1 mouse cellular context compared by ENCODE assay signal in the genomic region with DNA sequence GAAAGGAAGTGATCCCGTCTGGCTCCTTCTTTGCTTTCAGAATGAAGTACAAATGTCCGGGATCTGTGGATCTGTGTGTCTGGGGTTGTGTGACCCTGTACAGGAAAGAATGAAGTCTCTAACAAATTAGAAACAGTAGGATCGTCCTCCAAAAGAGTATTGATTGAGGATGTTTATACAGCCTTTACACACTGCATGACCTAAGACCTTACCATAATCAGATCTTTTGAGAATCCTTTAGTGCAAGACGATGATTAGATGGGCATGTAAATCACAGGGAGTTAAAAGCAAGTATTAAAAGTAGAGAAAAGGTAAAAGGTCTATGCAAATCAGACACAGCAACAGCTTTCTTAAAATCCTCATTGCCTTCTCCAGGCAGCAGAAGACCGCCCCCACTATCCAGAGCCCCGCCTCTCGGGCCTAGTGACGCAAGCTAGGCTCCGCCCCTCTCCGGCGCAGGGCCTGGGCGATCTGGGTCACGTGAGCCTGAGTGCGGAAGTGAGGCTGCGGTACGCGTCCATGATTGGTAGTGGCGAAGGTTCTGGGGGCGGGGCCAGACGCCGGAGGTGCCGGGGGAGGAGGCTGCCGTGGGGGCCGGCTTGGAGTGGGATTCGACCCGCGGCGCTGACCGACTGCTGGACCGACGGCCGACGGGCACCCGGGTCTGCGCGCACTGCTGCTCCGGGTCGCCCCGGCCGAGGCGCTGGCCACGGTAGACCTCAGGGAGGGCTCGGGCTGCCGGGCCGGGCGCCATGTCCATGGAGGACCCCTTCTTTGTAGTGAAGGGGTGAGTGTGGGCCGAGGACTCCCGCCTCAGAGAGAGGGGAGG.
TF ChIP-seq lines count a peak whose summit lies in the region.

A gene (plus strand): TSS at position 575 of the 829 bp plus-strand sequence.

TF ChIP-seq in CH12.LX, 34 proteins besides CTCF, POLR2A, EP300 and RAD21 (continued from another document):
- no peak; the same call in 1 of the 2 replicates for TF ChIP-seq ZKSCAN1 (IDR thresholded peaks at IDR 0.05; ENCODE audit: borderline replicate concordance, low read depth, low read length)
- TF ChIP-seq SIN3A (IDR thresholded peaks at IDR 0.05; ENCODE audit: low read length): 0 out of 2 replicates have a peak, but pooled peaks have one; percentile 48
- no peak for TF ChIP-seq RCOR1 (conservative IDR thresholded peaks at IDR 0.05; ENCODE audit: low read depth, low read length)
- TF ChIP-seq TCF12 (IDR thresholded peaks at IDR 0.05; ENCODE audit: low read depth, low read length): no peak; the same call in 1 of the 2 replicates
- TF ChIP-seq HCFC1 (IDR thresholded peaks at IDR 0.05; ENCODE audit: low read depth, low read length): peak; percentile 66
- no peak for TF ChIP-seq UBTF (IDR thresholded peaks at IDR 0.05; ENCODE audit: low read depth, low read length)
- TF ChIP-seq MAFK (IDR thresholded peaks at IDR 0.05; ENCODE audit: insufficient replicate concordance, low read length): no peak
- TF ChIP-seq JUN (IDR thresholded peaks at IDR 0.05; ENCODE audit: insufficient read depth, low read depth, low read length): no peak
- TF ChIP-seq PAX5 (IDR thresholded peaks at IDR 0.05; ENCODE audit: low read length): no peak
- no peak for TF ChIP-seq ZNF384 (IDR thresholded peaks at IDR 0.05; ENCODE audit: low read depth, low read length)
- no peak for TF ChIP-seq ZMIZ1 (IDR thresholded peaks at IDR 0.05; ENCODE audit: low read depth, low read length)
- TF ChIP-seq MAZ (IDR thresholded peaks at IDR 0.05; ENCODE audit: low read depth, low read length): no peak
- TF ChIP-seq USF2 (conservative IDR thresholded peaks at IDR 0.05; ENCODE audit: low read depth, low read length): peak; percentile 95
- TF ChIP-seq KAT2A (IDR thresholded peaks at IDR 0.05; ENCODE audit: insufficient replicate concordance, low read length): no peak
- peak; percentile 99 for TF ChIP-seq USF1 (IDR thresholded peaks at IDR 0.05; ENCODE audit: low read depth, low read length)
- no peak for TF ChIP-seq NELFE (IDR thresholded peaks at IDR 0.05; ENCODE audit: low read depth, low read length)
- peak; percentile 83 for TF ChIP-seq BHLHE40 (IDR thresholded peaks at IDR 0.05; ENCODE audit: low read depth, low read length)
- TF ChIP-seq JUND (conservative IDR thresholded peaks at IDR 0.05; ENCODE audit: low read depth, low read length): no peak
- no peak for TF ChIP-seq MXI1 (IDR thresholded peaks at IDR 0.05; ENCODE audit: low read depth, low read length)
- TF ChIP-seq ZC3H11A (IDR thresholded peaks at IDR 0.05; ENCODE audit: low read depth, low read length): no peak
- no peak; the same call in 1 of the 2 replicates for TF ChIP-seq IRF4 (IDR thresholded peaks at IDR 0.05; ENCODE audit: low read depth, low read length)
- TF ChIP-seq GABPA (IDR thresholded peaks at IDR 0.05; ENCODE audit: insufficient replicate concordance, low read depth, low read length): no peak
- peak; percentile 70 for TF ChIP-seq NRF1 (IDR thresholded peaks at IDR 0.05; ENCODE audit: low read depth, low read length)
